Mouse (Mus musculus): ENCODE data around the gene Lamb2. TPM values are rescaled to one million over a fixed set of nuclear protein-coding genes. Genes with fewer than 3 reads are reported as not detected.

Lamb2 gene
- total RNA-seq, 2 experiments from 2014 or later: 34.8 to 39.8 TPM

GRCm38 (mm10) chr9:108489702-108490558 lies 10.4 kb downstream of the Lamb2 start:
- peak in 1 of 2 experiments; percentile 28 for DNase-seq (ENCODE audit: low spot score in 2 of 2)

- peak; percentile 93 to 96 for DNase-seq (ENCODE audit: low spot score in 2 of 2)
Observed at GRCm38 (mm10) chr9:108490559-108491285, 11.2 kb downstream of the Lamb2 start, which contains the start of gene Usp19. Usp19 (plus strand) TSS chr9:108490602.

GRCm38 (mm10) chr9:108491286-108491580 lies 11.7 kb downstream of the Lamb2 start:
- DNase-seq (ENCODE audit: low spot score in 2 of 2): no peak

- DNase-seq (ENCODE audit: low spot score in 2 of 2): peak in 1 of 2 experiments; percentile 39
Observed at GRCm38 (mm10) chr9:108492043-108492750, 12.7 kb downstream of the Lamb2 start.

- no peak for DNase-seq (ENCODE audit: low spot score in 2 of 2)
Observed at GRCm38 (mm10) chr9:108493246-108493645, 13.7 kb downstream of the Lamb2 start.

- no peak for DNase-seq (ENCODE audit: low spot score in 2 of 2)
Observed at GRCm38 (mm10) chr9:108494146-108494825, 14.8 kb downstream of the Lamb2 start.

- DNase-seq (ENCODE audit: low spot score in 2 of 2): no peak
Observed at GRCm38 (mm10) chr9:108494905-108495304, 15.4 kb downstream of the Lamb2 start.

GRCm38 (mm10) chr9:108499231-108499630 lies 19.7 kb downstream of the Lamb2 start:
- no peak for DNase-seq (ENCODE audit: low spot score in 2 of 2)

- no peak for DNase-seq (ENCODE audit: low spot score in 2 of 2)
Observed at GRCm38 (mm10) chr9:108499943-108500342, 20.4 kb downstream of the Lamb2 start.

GRCm38 (mm10) chr9:108506901-108507300 lies 27.4 kb downstream of the Lamb2 start:
- DNase-seq (ENCODE audit: low spot score in 2 of 2): no peak

GRCm38 (mm10) chr9:108507619-108508434 lies 28.3 kb downstream of the Lamb2 start, which contains the start of gene Qars:
Qars (plus strand) TSS chr9:108507706.
- DNase-seq (ENCODE audit: low spot score in 2 of 2): peak; percentile 91 to 96

GRCm38 (mm10) chr9:108508776-108509175 lies 29.2 kb downstream of the Lamb2 start:
- DNase-seq (ENCODE audit: low spot score in 2 of 2): no peak

- peak; percentile 97 for DNase-seq (ENCODE audit: low spot score in 2 of 2)
Observed at GRCm38 (mm10) chr9:108516380-108517251, 37.1 kb downstream of the Lamb2 start, which contains the start of gene Qrich1. Qrich1 (plus strand) TSS chr9:108516806.

- DNase-seq (ENCODE audit: low spot score in 2 of 2): peak; percentile 84 to 88
Observed at GRCm38 (mm10) chr9:108517253-108517930, 37.9 kb downstream of the Lamb2 start.

- peak in 1 of 2 experiments; percentile 60 for DNase-seq (ENCODE audit: low spot score in 2 of 2)
Observed at GRCm38 (mm10) chr9:108517931-108518332, 38.4 kb downstream of the Lamb2 start.

- DNase-seq (ENCODE audit: low spot score in 2 of 2): no peak
Observed at GRCm38 (mm10) chr9:108521604-108522003, 42.1 kb downstream of the Lamb2 start.

- no peak for DNase-seq (ENCODE audit: low spot score in 2 of 2)
Observed at GRCm38 (mm10) chr9:108523341-108523740, 43.8 kb downstream of the Lamb2 start.

GRCm38 (mm10) chr9:108525400-108525799 lies 45.9 kb downstream of the Lamb2 start:
- DNase-seq (ENCODE audit: low spot score in 2 of 2): no peak
